Mouse (Mus musculus) brain, embryonic 14.5 days (tissue): ENCODE data around the gene Nfkb2.

ENCODE experiments used
- CTCF ChIP-seq: fragments of 200-500 bp; IDR thresholded peaks from 2 replicates; pipeline ENCODE4 v1.5.1; 2012; ENCODE audit warnings: inconsistent platforms, mild to moderate bottlenecking, moderate library complexity, borderline replicate concordance; ENCODE audit not compliant: insufficient read depth, insufficient read length; ENCODE audit errors: extremely low read depth
- POLR2A ChIP-seq: fragments of 200-500 bp; IDR thresholded peaks from 2 replicates; pipeline ENCODE4 v1.6.1; 2012; ENCODE audit warnings: mild to moderate bottlenecking, inconsistent platforms, borderline replicate concordance; ENCODE audit not compliant: poor library complexity, insufficient read depth, insufficient read length, severe bottlenecking; ENCODE audit errors: extremely low read depth

DNA sequence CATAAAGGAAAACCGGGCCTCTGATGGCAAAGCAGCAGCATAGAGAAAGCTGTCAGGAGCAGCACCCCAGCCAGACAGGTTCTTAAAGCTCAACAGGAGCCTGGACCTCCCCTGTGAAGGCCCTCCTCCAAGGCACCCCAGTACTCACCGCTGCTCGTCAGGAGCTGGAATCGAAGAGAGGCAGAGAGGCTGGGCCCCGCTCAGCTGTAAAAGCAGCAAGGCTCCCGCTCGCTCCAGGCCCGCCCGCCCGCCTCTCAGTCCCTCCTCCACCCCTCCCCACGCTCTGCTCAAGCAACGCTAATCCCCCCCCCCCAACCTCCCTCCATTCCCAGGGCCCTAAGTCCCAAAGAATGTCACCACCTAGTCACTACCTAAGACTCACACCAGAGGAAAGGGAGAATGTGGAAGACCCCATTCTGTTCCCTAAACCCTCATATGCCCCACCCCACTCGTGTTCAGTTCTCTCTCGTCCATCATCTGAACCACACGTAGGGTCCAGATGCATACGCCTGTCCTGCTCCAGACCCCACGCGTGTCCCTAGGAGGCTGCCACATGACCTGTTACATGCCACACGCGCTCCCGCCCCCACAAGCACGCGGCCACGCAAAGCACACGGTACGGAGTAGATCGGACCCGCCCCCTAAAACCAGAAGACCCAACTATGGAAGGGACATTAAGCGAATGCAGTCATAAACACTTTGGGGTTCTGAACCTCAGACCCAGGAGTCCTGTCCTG, 22.1 kb downstream of the Nfkb2 start:
- TF ChIP-seq POLR2A (no peak), CTCF (no peak)
